Mouse (Mus musculus): ENCODE measurements around the gene Elovl5.

The Elovl5 gene

DNA sequence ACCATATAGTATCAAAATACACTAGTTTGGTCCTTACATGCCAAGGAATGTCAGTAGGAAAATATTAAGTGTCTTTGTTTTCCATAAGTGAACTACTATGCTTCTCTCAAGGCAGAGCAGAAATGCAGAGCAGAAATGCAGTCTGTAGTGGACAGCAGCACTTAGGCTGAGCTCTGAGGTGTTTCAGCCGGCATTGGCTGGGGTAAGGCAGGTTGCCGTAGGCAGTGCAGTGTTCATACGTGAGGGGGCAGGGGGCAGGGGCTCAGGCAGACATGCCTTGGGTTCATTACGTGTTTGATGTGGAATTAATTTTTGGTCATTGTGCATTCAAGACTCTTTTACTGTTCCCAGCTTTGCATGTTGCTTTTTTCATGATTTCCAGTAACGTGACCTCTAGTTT, 12.1 kb downstream of the Elovl5 start:
- no peak for DNase-seq (ENCODE audit: low spot score)

DNA sequence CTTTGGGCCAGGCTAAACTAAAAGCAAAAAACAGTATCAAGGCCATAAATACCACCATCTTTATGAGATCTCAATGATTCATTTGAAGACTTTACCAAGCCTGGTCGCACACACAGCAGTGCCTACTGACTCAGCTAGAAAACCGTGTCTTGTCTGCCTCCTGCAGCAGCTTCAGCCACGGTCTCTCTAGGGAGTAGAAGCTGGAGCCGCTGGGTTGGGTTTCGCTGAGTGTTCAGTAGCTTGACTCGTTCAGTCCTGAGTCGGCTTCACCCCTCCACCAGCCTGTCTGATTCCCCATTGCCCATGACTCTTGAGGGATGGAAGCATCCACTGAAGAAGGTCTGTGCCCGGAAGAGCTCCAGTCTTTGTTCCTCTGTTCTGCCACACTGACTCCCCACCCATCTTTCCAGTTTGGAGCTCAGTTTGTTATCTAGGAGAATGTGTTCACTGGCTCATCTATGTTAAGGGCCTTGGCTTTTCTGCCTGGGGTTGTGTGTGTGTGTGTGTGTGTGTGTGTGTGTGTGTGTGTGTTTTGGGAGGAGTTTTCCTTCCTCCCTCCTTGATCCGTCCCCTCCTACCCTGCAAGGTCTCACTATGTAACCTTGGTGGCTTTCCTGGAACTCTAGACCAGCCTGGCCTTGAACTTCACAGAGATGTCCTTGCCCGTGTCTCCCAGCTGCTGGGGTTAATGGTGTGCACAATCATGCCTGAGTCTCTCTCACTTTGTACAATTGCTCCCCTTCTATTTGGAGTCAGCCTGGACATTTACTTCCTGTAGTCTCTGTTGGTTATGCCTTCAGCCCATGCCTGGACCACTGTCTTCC, 13.1 kb downstream of the Elovl5 start:
- no peak for DNase-seq (ENCODE audit: low spot score)

DNA sequence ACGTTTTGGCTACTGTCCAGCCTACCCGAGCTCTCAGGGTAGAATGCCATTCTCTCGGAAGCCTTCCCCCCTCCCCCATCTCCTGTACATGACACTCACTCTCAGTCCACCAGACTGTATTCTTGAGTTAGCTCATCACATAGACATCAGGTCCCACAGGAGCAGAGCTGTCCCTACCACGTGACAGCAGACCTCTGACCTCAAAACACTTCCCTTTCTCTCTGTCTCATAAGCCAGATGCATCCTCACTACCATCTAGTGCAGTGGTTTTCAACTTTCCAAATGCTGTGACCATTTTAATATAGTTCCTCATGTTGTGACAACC, 13.7 kb downstream of the Elovl5 start:
- no peak for DNase-seq (ENCODE audit: low spot score)

DNA sequence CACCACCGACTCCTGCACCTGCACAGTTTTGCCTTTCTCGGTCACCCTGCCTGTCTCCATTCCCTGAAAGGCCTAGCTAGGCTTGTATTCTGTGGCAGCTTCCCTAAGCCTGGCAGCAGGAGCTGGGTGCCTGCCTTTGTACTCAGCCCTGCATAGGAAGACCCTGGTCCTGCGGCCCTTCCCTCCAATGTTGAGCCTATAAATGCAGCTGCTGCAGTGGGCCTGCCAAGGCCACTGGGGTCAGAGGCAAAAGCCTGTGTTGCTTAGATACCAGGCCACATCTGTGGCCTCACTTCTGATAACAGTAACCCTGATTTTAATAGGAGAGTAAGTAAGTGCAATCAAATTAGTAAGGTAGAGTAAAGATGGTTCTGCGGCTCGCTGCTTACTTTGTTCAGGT, 14.6 kb downstream of the Elovl5 start:
- DNase-seq (ENCODE audit: low spot score) = no peak

DNA sequence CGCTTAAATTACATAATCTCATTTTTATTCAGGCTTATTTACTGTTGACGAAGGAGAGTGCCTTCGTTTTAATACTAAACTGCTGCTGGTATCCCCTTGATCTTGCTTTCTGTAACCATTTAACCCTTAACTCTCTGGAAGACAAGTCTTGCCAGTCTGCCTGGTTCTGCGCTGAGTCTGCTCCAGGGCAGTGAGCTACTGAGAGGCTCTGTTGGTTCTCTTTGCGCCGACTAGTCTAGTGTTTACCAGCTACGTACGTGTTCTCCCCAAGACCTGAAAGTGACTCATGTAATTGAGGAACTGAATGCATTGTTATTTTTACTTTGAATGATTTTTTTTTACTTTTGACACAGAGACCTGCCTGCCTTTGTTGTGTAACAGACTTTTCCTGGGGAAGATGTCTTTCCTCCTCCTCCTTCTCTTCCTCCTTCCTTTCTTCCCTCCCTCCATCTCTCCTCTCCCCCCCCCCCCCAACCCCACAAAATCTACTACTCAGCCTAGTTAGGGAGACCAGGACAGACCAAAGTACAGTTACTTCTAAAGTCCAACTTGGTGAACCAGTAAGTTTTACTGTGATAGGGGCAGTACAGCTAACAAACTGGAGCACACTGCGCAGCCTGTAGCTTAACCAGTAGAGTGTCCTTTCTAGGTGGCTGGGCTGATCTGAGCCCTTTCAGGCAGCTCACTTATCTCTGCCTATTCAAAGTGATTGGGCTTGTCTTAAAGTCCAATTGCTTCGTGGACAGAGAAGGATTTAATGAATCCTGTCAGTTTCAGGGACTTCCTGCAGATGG, 18.9 kb downstream of the Elovl5 start:
- DNase-seq (ENCODE audit: low spot score) = no peak

DNA sequence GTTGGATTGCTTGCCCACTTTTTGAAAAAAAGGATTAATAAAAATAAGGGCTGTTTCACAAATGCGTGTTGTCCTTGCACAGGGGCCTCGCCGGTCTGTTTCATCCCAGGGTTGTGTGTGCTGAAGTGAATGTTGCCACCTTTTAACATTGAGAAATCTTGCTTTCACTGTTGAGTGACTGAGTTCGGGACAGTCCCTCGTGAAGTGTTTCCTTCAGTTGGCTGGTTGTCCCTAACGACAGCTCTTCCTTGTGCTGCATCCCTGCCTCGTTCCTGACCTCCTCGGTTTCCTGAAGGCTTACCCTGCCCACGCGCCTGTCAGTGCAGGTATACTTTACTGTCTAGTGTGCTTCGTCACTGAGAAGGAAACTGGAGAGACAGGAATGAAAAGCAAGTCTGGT, 20.7 kb downstream of the Elovl5 start:
- DNase-seq (ENCODE audit: low spot score) = no peak

DNA sequence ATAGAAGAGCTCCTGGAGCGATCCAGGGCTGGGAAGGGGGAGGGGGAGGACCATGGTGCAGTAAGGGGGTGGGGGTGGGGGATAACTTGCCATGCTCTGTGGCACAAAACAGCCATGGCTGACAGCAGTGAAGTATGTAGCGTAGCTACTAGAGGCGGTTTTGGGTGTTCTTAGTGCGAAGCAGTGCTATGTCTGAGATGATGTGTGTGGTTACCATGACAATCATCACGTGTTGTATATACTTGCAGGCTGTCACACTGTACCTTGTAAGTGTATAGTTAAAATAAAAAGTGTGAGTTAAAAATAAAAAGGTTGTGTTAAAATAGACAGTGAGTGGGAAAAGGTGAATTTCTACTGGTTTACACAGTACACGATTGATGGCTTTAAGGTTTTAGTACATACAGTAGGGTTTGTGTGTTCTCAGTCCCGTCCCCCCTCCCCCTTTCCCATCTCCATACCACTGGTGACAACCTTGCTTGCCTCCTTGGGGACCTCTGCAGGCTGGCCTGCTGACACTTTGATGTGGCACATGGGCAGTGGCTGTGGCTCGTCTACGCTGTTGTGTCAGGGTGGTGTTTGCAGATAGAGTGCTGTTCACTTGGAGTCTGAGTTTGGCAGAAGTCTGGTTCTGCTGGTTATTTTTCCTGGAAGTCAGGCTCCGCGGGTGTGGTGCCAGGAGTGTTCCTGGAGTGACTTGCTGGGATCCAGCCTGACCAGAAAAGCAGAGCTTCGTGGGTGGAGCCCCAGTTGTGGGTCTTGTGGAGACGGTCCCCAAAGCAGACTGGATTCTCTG, 21.8 kb downstream of the Elovl5 start:
- DNase-seq (ENCODE audit: low spot score) = no peak

DNA sequence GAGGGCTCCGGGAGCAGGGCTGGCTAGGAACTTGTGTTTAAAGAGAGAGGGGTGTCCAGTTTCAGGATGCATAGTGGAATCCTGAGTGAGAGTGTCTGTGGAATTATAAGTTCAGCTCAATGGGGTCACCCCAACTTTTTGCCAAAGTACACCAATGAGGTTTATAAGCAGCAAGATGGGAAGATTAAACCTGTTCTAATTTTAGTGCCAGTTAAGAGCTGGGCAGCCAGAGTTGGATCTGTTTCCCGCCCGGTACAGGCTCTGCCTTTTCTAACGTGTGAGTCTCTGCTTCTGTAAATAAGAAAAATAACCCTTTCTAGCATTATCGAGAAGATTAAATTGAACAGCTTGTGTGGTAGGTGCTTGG, 22.4 kb downstream of the Elovl5 start:
- DNase-seq (ENCODE audit: low spot score) = no peak

DNA sequence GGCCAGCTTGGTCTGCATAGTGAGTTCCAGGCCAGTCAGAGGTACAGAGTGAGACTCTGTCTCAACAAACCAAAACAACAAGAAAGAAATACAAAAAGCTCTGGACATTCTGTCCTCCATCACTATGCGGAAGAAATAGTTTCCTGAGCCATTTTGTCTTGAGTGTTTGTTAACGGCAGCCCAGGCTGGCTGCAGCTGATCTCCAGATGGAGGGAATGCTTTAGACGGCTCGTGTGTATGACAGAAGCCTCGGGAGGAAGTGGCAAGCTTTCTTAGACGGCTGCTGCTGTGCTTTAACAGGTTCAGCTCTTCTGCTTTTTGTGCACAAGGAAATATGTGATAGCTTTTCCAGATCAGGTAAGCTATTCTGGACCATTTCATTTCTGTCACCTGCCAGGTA, 23.9 kb downstream of the Elovl5 start:
- DNase-seq (ENCODE audit: low spot score) = no peak

DNA sequence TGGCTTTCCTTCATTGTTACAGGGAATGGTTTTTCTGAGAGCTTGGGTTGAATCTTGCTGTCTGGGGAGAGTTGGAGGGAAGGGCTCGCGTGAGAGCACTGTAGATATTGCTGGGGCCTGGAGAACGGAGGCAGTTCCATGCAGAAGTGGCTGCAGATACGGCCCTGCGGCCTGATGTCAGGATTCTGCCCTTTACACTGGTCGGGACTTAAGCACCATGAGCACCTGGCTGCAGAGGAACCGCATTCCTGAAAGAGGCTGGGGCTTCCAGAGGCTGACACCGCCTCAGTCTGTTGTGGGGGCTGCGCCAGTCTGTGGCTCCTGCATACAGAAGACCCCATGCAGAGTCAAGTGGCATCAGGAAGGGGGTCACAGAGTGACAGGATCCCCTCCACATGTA, 24.7 kb downstream of the Elovl5 start:
- no peak for DNase-seq (ENCODE audit: low spot score)

DNA sequence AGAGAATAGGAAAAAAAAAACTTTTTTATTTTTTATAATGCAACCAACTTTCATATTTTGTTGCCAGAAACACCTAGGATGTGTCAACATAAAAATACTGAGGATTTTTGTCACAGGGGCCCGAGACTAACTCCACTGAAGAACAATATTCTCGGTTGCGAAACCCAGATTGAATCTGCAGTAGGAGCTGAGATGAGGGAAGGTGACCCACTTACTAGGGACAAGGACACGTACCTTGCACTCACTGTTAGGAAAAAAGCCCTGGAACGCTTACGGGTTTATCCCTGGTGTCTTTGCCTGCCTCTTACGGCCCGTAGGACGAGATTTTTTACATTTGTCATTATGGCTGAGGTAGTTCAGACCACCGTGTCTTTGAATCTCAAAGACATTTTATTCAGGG, 25.2 kb downstream of the Elovl5 start:
- no peak for DNase-seq (ENCODE audit: low spot score)

DNA sequence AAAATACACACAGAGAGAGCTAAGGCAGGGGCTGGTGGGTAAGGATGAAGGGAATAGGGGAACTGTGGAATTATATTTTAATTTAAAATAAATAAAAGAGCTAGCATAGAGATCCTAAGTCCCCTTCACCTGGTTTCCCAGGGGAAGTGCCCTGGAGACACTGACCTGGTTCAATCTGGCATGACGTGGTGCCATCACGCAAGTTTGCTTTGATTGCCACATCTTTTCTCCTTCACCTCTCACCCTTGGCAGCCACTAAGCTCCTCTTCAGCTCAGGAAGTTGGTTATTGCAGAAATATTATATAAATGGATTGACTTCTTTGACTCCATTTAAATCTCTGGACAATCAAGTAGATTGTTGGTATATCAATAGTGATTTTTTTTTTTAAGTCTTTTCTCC, 26.2 kb downstream of the Elovl5 start:
- no peak for DNase-seq (ENCODE audit: low spot score)

DNA sequence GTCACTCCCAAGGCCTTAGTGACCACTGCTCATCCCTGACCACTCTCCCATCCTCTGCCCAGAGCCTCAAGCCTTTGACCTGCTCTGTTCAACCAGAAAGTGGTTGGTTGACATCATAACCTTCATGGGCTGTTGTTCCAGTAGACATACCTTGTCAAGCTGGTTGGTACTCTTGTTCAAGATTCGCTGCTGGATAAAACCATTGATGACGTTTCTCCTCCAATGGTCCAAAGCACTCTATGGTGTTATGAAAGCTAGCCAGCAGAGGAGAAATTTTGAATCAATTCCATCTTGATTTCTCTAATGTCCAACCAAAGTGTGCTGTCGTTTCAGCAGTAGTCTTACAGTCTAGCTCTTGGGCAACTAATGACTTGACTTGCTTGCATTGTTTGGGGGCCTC, 27.0 kb downstream of the Elovl5 start:
- DNase-seq (ENCODE audit: low spot score) = no peak

DNA sequence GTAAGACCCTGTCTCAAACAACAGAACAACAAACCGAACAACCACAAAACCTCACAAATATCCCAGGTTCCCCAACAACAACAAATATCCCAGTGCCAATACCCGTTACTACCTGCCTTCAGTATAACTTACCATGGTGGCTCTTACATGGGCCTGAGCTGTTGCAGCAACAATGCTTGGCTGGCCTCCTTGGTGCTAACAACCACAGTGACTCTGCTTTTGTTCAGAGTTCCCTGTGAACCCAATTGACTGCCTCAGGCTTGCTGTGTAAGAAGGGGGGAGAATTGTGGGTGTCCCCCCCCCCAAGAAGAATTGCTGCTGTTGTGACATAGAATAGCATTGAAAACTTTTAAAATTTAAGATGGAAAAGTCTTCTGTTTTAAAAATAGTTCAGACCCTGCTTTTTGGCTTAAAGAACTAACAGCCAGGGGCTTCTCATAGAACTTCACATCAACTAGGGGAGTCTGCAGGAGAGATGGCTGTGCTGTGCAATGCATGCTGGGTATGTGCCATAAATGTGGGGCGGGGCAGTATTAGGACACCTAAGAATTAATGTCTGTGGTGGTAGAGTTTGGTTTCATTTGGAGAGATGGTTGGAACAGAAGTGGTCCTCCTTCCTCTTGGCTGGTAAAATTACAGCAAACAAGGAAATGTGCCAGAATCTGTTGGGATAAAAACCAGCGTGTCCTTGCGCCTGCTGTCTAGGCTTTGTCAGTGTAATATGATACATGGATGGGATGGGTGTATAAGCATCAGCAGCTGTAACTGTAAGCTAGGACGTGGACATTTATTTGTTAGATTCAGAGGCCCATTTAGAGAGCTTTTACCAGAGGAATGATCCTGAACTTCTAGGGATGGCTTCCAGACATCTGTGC, 28.9 kb downstream of the Elovl5 start:
- no peak for DNase-seq (ENCODE audit: low spot score)

DNA sequence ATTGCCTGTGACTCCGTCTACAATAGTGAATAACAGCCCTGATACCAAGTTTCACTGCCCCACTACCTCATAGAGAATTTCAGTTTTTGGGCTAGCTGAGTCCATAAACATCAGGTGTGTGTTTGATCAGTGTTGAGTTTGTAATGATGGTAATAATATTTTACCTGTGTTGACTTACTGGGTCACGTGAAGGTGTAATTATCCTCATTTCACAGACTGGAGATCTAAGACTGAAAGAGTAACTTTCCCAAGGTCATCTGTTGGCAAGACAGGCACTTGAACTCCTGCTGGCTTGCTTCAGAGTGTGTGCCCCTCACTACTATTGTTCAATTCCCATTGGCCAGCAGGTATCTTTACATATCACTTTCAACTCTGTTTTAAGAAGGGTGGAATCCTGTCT, 31.1 kb downstream of the Elovl5 start:
- DNase-seq (ENCODE audit: low spot score) = no peak

DNA sequence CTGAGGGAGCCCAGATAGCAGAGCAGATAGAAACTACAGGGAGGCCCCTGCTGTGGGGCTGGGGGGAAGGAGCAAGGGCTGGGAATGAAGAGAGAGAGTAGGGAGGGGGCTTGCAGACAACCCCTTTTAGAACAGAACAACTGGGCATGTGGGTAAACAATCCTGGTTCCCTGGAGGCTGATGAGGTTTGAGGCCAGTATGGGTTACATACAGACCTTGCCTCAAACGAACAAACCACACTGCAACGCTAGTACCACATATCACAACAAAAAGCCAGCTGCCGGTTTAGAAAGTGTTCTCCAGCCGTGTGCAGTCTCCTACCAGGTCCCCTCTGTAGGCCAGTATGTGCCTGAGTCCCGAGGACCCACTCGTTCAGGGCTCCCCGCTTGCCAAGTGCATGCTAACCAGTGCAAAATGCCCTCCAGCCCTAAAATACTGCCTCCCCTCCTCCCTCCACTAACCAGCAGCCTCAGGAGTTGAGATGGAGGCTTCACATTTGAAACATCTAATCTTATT, 32.6 kb downstream of the Elovl5 start:
- DNase-seq (ENCODE audit: low spot score) = no peak

DNA sequence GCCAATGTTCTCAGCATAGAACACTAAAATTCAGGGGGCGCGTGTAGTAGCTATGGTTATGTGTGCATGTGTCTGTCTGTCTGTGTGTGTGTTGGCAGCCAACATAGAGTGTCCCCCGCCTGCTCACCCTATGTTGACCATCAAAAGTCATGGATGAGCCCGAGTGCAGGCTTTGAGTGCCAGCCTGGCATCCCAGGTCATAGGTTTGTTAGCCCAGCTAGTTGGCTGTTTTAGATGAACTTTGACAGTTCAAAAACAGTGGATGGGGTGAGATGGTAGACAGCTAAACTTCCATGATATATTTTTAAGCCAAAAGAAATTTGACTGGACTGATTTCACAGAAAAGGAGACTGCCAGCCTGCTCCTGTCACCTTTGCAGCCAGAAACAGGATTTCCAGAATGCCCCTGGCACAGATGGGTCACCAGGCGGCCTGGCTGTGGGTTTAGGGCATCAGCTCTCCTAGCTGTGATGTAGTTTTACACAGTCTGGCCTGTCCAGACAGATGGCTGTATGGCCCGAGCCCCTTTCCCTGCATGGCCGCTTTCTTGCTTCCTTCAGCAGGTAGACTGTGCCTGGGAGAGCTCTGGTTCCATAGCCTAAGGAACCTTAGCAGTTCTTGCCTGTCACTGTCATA, 33.8 kb downstream of the Elovl5 start:
- no peak for DNase-seq (ENCODE audit: low spot score)

DNA sequence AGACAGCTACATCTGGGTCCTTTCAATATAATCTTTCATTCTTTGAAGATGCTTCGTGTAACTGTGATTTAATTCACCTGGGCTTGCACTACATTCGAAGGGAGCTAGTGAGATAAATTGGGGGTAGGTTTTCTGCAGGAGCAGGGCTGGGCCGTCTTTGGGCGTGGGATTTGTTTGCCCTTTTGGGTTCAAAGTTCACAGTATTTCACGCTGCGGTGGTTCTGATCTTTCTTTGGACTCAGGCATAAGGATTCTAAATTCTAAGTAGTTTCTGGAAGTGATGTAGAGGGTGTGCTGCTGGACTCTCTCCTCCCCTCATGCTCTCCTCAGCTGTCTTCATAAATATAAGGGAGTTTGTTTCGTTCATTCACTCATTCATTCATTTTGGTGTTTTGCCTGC, 34.8 kb downstream of the Elovl5 start:
- DNase-seq (ENCODE audit: low spot score) = no peak

DNA sequence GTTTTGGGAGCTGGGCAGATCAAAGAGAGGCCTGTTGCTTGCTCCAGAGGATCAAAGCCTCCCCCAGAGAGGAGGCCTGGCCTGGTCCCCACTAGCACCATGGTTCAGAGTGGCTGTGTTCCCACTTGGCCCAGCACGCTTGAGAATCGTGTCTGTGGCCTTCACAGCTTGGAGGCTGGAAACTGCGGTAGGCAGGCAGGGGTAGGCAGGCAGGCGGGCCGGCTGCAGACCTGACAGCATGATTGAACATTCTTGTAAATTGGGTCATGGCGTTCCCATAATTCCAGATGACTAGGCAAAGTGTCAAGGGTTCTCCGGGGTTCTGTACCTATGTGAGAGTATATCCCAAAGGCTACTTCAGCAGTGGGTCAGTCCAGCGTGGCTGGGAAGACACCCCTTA, 35.9 kb downstream of the Elovl5 start:
- no peak for DNase-seq (ENCODE audit: low spot score)

DNA sequence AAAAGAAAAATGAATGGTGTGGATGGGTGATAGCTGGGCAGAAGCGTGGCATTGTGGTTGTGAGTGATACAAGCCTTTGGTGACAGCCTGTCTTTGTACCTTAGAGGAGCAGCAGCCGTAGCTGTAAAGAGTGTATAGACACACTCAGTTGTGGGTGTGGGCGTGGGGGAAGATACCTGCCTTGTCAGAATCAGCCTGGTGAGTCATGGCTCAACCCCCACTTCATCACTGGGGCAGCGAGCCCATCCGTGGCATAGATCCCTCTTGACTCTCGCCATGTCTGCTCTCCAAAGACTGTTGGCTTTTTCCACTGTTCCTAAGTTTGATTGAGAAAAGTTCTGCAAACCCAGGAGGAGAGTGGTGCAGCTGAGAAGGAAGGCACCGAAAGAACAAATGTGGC, 37.3 kb downstream of the Elovl5 start:
- DNase-seq (ENCODE audit: low spot score) = no peak

DNA sequence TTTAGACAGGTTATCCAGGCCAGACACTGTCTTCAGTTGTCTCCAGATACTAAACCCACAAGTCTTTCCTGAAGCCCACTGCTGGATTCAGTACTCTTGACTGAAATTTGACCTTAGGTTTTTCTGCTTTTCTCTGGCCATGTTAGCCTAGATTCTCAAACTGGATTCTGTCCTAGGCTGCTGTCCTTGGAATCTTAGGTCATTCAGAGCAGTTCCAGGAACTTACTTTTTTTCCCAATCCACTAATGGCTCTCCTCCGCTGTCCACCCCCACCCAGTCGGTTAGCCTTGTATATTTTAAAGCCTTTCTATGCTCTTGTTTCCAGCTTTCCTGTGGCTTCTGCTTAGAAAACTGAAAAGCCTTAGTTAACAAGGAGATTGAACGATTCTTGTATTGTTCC, 37.8 kb downstream of the Elovl5 start:
- DNase-seq (ENCODE audit: low spot score) = no peak
